Mouse (Mus musculus) skeletal muscle tissue, postnatal 0 days (tissue): Measurements from ENCODE around the gene Gm43064. TPM values are rescaled to one million over a fixed set of nuclear protein-coding genes. Genes with fewer than 3 reads are reported as not detected.

Source experiments
- polyA plus RNA-seq: library from polyadenylated mRNA; unstranded; fragments of >200 nt; fragmentation: Nextera tagmentation; extraction: Ambion mirVana; gene quantifications from 2 replicates; pipeline ENCODE4 v1.2.1, GENCODE M21; 2015

Gene Gm43064
- polyA plus RNA-seq, result 0.17 TPM in 1 of 2 replicates, not detected in the other

DNA sequence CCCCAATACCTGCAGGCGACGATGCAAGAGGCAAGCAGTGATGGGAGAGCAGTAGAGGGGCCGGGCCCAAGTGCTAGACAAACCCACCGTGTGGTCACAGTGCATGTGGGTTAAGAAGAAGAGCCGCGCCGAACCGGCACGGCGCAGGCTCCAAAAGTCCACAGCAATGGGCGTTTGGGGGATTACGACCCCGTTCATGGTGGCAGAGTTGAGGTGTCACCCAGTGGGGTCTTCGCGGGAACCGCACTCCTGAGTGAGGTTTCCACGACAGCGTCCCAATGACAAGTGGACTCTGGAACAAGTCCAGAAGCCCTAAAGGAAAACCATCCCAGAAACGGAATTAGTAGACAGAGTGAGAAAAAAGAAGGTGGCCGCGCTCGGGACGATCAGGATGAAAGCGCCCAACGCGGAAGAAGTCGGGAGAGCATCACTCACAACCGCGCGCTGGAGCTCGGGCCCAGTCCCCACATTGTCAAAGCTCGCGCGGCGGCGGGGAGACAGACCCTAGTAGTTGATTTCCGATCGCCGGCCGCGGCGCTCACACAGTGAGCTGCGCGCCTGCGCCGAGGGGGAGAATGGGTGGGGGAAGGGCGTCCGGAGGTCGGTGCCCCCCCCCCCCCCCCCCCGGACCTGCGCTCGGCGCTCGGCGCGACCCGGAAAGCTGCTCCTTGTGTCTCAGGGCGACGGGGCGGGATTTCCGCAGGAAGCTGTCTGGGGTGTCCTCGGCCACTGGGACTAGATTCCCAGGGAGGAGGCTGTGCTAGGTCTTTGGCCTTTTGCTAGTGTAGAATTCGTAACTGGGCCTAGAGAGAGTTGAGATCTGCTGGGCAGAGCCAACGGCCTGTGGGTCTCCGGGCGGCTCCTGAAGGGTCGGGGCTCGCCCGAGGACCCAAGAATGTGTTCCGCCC lies at the start of gene Gm43064, which contains the start of the genes Dclre1b and Ap4b1:
Gm43064 (plus strand) TSS at position 683 of the 908 bp plus-strand sequence.
Dclre1b (minus strand) TSS at position 554 of the 908 bp plus-strand sequence.
Ap4b1 (plus strand) TSS at position 630 of the 908 bp plus-strand sequence.

GRCm38 (mm10) chr3:103791230-103792110 lies 17.9 kb upstream of the Gm43064 start, which contains the start of gene Hipk1:
Gene Hipk1, minus strand, starts transcription at chr3:103791563.

GRCm38 (mm10) chr3:103832426-103832825 lies 23.1 kb downstream of the Gm43064 start, which contains the start of gene Bcl2l15:
Gene Bcl2l15, plus strand, starts transcription at chr3:103832601.

DNA sequence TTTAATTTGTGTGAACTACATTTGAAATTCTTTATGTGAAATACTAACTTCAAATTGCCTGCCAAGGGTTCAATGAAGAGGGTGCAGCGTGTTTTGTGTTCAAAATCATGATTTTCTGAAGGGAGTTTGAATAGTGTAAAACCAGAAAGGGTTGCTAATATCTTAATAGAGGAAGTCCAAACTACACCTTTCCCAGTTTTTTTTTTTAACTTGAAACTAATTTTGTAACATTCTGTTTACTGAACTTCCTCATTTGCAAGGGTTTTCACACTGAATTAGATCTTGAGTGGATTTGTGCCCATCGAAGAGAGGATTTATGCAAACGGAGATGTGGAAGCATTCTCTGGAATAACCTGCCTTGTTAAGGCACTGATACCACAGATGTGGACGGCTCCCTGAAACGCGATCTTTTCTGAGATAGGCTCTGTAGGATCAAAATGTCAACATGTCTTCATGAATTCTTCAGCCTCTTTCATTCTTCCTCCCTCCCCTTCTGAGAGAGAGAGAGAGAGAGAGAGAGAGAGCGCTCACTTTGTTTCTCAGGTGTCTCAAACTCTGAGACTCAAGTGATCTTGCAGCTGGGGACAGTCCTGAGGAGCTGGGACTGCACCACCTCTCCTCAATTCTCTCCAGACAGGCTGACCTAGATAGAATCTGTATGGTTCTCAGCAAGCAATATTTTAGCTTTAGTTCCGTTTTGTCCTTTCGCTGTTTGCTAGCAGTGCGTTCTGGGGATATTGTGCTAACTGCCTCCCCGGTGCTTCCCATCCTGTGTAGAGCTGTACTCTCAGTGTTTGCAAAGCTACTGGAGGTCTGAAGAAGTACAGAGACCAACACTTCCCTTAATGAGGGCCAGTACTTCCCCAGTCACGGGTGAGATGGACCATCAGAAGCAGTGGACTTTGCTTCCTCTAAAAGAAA lies 49.8 kb downstream of the Gm43064 start, which contains the start of gene Ptpn22:
Ptpn22 (plus strand) TSS at position 915 of the 921 bp plus-strand sequence.

Other genes starting within 250 kb of the Gm43064 start
- not detected in 2 replicates for gene Syt6, start 234.3 kb upstream of the Gm43064 start, polyA plus RNA-seq
- 0.36 and 0.50 TPM in 2 replicates for gene Atg4a-ps, start 163.5 kb upstream of the Gm43064 start, polyA plus RNA-seq
- gene Olfml3, start 71.6 kb upstream of the Gm43064 start, polyA plus RNA-seq, result 21.7 and 23.5 TPM in 2 replicates
- not detected in 2 replicates for gene Gm10964, start 70.2 kb upstream of the Gm43064 start, polyA plus RNA-seq
- gene Hipk1, start 18.0 kb upstream of the Gm43064 start, polyA plus RNA-seq, result 5.0 and 5.8 TPM in 2 replicates
- gene Dclre1b, start 129 bp upstream of the Gm43064 start, polyA plus RNA-seq, result 8.2 and 11.0 TPM in 2 replicates
- 19.5 and 20.2 TPM in 2 replicates for gene Ap4b1, start 53 bp upstream of the Gm43064 start, polyA plus RNA-seq
- 0.14 and 0.17 TPM in 2 replicates for gene Bcl2l15, start 23.0 kb downstream of the Gm43064 start, polyA plus RNA-seq
- 0.32 and 0.62 TPM in 2 replicates for gene Ptpn22, start 50.2 kb downstream of the Gm43064 start, polyA plus RNA-seq
- 5.4 and 5.7 TPM in 2 replicates for gene Rsbn1, start 104.5 kb downstream of the Gm43064 start, polyA plus RNA-seq
- gene Phtf1, start 158.5 kb downstream of the Gm43064 start, polyA plus RNA-seq, result 7.5 and 8.5 TPM in 2 replicates